Mouse (Mus musculus): Measurements from ENCODE around the gene 4931406C07Rik.

The 4931406C07Rik gene

DNA sequence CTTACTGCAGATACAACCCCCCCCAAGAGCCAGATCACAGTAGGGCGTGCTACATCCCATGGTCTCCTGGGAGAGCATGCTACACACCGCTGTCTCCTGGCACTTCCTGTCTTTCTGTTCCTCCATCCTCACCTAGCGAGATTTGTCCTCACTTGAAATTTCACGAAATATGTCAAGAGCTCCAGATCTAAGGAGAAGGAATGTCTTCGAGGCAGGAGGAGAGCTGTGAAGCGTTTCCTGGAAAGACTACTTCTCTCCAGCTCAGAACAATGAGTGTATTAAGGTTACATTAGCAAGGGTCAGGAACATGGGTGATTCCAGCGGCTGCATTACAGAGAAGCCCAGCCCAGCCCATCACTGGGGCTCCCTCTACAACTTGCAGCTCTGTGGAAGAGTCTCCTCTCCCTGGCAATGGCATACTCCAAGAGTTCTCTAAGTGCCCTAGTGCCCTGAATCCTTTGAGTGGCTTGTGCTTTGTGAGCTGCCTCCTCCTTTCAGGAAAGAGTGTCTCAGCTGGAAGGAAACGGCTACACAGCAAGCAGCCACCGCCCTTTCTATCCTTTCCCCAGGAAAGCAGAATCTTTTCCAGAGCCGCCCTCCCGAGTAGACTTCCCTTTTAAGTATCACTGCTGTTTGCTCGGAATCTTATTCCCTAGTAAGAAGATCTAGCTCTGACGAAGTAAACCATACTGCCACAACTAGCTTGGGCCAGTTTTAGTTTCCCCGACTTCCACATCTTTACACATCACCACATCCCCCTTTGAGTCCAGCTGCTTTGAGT is 68.5 kb downstream of the 4931406C07Rik start:
- no peak for DNase-seq

DNA sequence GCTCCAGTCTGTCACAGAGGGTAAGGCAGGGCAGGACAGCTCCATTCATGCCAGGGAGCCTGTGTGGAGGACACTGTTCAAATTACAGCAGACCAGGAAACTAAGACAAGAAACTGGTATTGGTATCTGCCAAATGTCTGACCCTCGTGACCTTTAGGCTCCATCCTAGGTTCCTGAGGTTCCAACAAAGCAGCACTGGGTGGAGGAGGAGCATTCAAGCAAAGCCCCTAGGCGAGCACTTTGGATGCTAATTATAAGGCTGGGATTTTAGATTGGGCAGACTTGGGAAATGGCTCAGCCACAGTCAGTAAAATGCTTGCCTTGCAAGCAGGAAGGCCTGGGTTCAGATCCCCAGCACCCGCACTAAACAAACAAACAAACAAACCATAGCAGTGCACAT is 70.3 kb downstream of the 4931406C07Rik start:
- no peak for DNase-seq

- no peak for DNase-seq
Measured at GRCm38 (mm10) chr9:15233604-15234003, 72.6 kb downstream of the 4931406C07Rik start.
